Mouse (Mus musculus): ENCODE measurements at regions not wholly inside any gene's neighbourhood (a gene's known extent, or its start where the extent isn't known, plus 50 kb on each side); places are given as distances from the start of the nearest gene placed in this dataset.

DNA sequence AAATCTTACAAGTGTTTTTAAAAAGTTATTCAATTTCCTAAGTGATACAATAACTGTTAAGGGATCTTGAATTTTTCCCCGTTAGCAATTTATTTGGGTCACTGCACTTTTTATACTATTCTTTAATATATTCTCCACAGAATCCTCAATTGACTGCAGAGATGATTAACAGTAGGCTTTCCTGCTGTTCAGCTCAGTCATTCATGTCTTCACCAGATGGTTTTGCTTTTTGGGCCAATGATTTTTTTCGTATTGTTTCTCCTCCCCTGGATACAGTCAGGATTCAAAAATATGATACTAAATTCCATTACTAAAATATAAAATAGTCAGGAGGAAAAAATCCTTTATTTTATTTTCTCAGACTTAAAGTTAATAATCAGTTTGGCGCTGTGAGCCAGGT is 201.9 kb downstream of the 1700017N19Rik start:
- no peak for DNase-seq (ENCODE audit: extremely low read depth, low read depth, low spot score)
- Histone ChIP-seq H3K27me3 (ENCODE audit: control insufficient read depth, insufficient read depth, low read length) (no peaks in the 10 kb centered on the region), H3K27ac (replicated peaks; ENCODE audit: insufficient read depth, low read depth, low read length) (no peak overlapping the region), H3K4me3 (ENCODE audit: insufficient read depth, low read depth, low read length) (no peak overlapping the region), H3K36me3 (ENCODE audit: control insufficient read depth, insufficient read depth, low read length) (no peaks in the 10 kb centered on the region), H3K79me2 (ENCODE audit: control insufficient read depth, insufficient read depth, low read length) (no peaks in the 10 kb centered on the region), H3K4me1 (ENCODE audit: control insufficient read depth, insufficient read depth, low read length) (no peaks in the 10 kb centered on the region), H3K9ac (ENCODE audit: low read depth, low read length) (no peak overlapping the region)
- no peak for TF ChIP-seq CTCF (IDR thresholded peaks at IDR 0.05; ENCODE audit: low read depth, low read length)
- no peak for TF ChIP-seq POLR2A (IDR thresholded peaks at IDR 0.05; ENCODE audit: extremely low read depth, insufficient read depth, low read length)
- WGBS: 83% methylated on average over 3 of the region's 3 CpGs

GRCm38 (mm10) chr10:100792569-100792968 is 202.3 kb downstream of the 1700017N19Rik start:
- no peaks in the 10 kb centered on the region for H3K36me3 ChIP-seq (ENCODE audit: control insufficient read depth, insufficient read depth, low read length)
- no peaks in the 10 kb centered on the region for H3K27me3 ChIP-seq (ENCODE audit: control insufficient read depth, insufficient read depth, low read length)

DNA sequence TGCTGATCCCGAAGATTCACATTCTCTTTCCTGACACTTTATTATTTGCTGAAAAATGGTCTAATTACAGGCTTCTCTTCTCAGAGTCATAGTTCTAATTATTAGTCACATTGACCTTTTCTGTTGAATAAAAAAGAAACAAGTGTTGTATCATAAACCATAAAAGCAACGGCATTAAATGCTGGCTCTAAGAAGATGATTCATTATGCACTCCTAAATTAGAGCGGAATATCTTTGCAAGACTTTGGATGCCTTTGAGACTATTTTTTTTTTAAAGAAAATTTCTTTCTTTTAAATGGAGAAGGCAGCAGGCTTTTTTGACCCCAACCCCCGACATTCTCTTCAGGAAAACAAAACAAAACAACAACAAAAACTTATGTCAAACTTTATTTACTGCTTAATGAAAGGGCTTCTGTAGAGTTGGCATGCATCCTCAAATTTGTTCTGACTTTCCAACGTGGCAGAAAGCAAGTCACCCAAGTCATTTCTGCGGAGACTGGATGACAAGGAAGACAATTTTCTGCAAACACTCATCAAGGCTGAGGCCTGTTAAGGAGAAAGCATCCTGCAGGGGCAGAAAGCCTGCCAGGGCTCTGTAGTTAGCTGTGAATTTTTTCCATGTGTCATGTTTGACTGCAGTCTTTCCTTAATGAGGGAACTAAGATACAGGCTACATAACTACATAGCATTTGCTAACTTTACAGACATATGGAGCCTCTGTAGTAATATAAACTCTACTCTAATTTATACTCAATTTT is 205.1 kb downstream of the 1700017N19Rik start:
- Histone ChIP-seq H3K9ac (ENCODE audit: low read depth, low read length) (no peak overlapping the region), H3K4me3 (ENCODE audit: insufficient read depth, low read depth, low read length) (no peak overlapping the region), H3K27ac (replicated peaks; ENCODE audit: insufficient read depth, low read depth, low read length) (no peak overlapping the region), H3K79me2 (ENCODE audit: control insufficient read depth, insufficient read depth, low read length) (no peaks in the 10 kb centered on the region), H3K27me3 (ENCODE audit: control insufficient read depth, insufficient read depth, low read length) (no peaks in the 10 kb centered on the region), H3K4me1 (ENCODE audit: control insufficient read depth, insufficient read depth, low read length) (no peaks in the 10 kb centered on the region), H3K36me3 (ENCODE audit: control insufficient read depth, insufficient read depth, low read length) (no peaks in the 10 kb centered on the region)
- no peak for TF ChIP-seq POLR2A (IDR thresholded peaks at IDR 0.05; ENCODE audit: extremely low read depth, insufficient read depth, low read length)
- TF ChIP-seq CTCF (IDR thresholded peaks at IDR 0.05; ENCODE audit: low read depth, low read length): no peak
- no peak for DNase-seq (ENCODE audit: extremely low read depth, low read depth, low spot score)
- WGBS: 70% methylated on average over 6 of the region's 6 CpGs

More at GRCm38 (mm10) chr10:100792569-100792968, 202.3 kb downstream of the 1700017N19Rik start:
- no peak for DNase-seq (ENCODE audit: extremely low read depth, low read depth, low spot score)
- no peaks in the 10 kb centered on the region for H3K4me1 ChIP-seq (ENCODE audit: control insufficient read depth, insufficient read depth, low read length)
- TF ChIP-seq CTCF (IDR thresholded peaks at IDR 0.05; ENCODE audit: low read depth, low read length): no peak
- no peak for TF ChIP-seq POLR2A (IDR thresholded peaks at IDR 0.05; ENCODE audit: extremely low read depth, insufficient read depth, low read length)
- no peak overlapping the region for H3K4me3 ChIP-seq (ENCODE audit: insufficient read depth, low read depth, low read length)
- H3K79me2 ChIP-seq (ENCODE audit: control insufficient read depth, insufficient read depth, low read length): no peaks in the 10 kb centered on the region
- no peak overlapping the region for H3K9ac ChIP-seq (ENCODE audit: low read depth, low read length)
- 64% methylated on average over 4 of the region's 4 CpGs for WGBS
- H3K27ac ChIP-seq (replicated peaks; ENCODE audit: insufficient read depth, low read depth, low read length): no peak overlapping the region

DNA sequence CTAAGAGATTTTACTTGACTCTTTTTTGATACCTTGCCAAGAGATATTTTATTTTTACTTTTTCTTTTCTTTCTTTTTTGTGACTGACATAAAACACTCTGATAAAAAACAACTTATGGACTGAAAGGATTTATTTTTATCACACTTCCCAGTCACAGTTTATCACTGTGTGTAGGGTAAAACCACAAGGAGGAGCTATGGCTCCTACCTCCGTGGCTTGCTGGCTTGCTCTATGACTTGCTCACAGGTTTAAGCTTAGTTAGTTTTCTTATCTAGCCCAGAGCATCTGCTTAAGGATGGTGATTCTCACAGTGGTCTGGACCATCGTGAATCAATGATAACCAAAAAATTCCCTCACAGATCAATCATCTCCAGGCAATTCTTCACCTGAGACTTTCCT is 221.4 kb downstream of the 1700017N19Rik start:
- Histone ChIP-seq H3K9ac (ENCODE audit: low read depth, low read length) (no peak overlapping the region), H3K27me3 (ENCODE audit: control insufficient read depth, insufficient read depth, low read length) (no peaks in the 10 kb centered on the region), H3K79me2 (ENCODE audit: control insufficient read depth, insufficient read depth, low read length) (no peaks in the 10 kb centered on the region), H3K4me1 (ENCODE audit: control insufficient read depth, insufficient read depth, low read length) (no peaks in the 10 kb centered on the region), H3K4me3 (ENCODE audit: insufficient read depth, low read depth, low read length) (no peak overlapping the region), H3K27ac (replicated peaks; ENCODE audit: insufficient read depth, low read depth, low read length) (no peak overlapping the region), H3K36me3 (ENCODE audit: control insufficient read depth, insufficient read depth, low read length) (no peaks in the 10 kb centered on the region)
- TF ChIP-seq CTCF (IDR thresholded peaks at IDR 0.05; ENCODE audit: low read depth, low read length) (no peak), POLR2A (IDR thresholded peaks at IDR 0.05; ENCODE audit: extremely low read depth, insufficient read depth, low read length) (no peak)
- 46% methylated on average over 2 of the region's 2 CpGs for WGBS
- no peak for DNase-seq (ENCODE audit: extremely low read depth, low read depth, low spot score)

DNA sequence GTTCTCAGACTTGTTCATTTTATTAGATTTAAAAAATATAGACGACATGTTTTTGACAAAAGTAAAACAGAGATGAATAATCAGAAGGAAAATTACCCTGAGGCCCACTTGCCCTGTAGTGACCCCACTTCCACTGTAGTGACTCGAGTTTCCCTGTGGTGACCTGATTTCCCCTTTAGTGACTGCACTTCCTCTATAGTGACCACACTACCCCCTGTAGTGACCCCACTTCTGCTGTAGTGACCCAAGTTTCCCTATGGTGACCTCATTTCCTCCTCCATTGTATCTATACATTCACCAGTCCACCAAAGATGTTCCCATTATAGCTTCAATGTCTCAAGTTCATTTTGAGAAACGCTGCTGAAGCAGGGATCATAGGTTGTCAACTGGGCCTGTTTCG is 244.5 kb downstream of the 1700017N19Rik start:
- DNase-seq (ENCODE audit: extremely low read depth, low read depth, low spot score): peak; percentile 40
- TF ChIP-seq CTCF (IDR thresholded peaks at IDR 0.05; ENCODE audit: low read depth, low read length) (no peak), POLR2A (IDR thresholded peaks at IDR 0.05; ENCODE audit: extremely low read depth, insufficient read depth, low read length) (no peak)
- Histone ChIP-seq H3K4me3 (ENCODE audit: insufficient read depth, low read depth, low read length) (no peak overlapping the region), H3K4me1 (ENCODE audit: control insufficient read depth, insufficient read depth, low read length) (no peaks in the 10 kb centered on the region), H3K79me2 (ENCODE audit: control insufficient read depth, insufficient read depth, low read length) (no peaks in the 10 kb centered on the region), H3K36me3 (ENCODE audit: control insufficient read depth, insufficient read depth, low read length) (no peaks in the 10 kb centered on the region), H3K9ac (ENCODE audit: low read depth, low read length) (no peak overlapping the region), H3K27me3 (ENCODE audit: control insufficient read depth, insufficient read depth, low read length) (no peaks in the 10 kb centered on the region), H3K27ac (replicated peaks; ENCODE audit: insufficient read depth, low read depth, low read length) (no peak overlapping the region)
- 74% methylated on average over 4 of the region's 4 CpGs for WGBS

DNA sequence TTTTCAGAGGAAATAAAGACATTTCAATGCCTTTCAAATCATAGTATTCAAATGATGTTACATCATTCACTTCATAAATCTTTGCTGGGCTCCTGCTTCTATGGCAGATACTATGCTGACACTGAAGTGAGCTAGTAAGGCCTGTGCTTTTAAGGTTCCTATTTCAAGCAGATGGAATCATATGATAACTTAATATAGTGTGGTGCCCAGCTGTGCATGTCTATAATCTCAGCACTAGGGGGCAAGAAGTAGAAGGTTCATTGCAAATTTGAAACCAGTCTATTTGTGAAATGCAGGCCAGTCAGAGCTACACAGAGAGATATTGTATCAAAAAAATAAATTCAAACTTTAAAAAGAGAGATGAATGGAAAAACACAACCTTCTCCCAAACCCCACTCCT is 262.9 kb downstream of the 1700017N19Rik start:
- H3K4me3 ChIP-seq (ENCODE audit: insufficient read depth, low read depth, low read length): no peak overlapping the region

More for the DNA sequence above, 262.9 kb downstream of the 1700017N19Rik start:
- no peak for TF ChIP-seq POLR2A (IDR thresholded peaks at IDR 0.05; ENCODE audit: extremely low read depth, insufficient read depth, low read length)
- TF ChIP-seq CTCF (IDR thresholded peaks at IDR 0.05; ENCODE audit: low read depth, low read length): no peak
- H3K79me2 ChIP-seq (ENCODE audit: control insufficient read depth, insufficient read depth, low read length): no peaks in the 10 kb centered on the region
- no peak for DNase-seq (ENCODE audit: extremely low read depth, low read depth, low spot score)
- H3K9ac ChIP-seq (ENCODE audit: low read depth, low read length): no peak overlapping the region
- H3K4me1 ChIP-seq (ENCODE audit: control insufficient read depth, insufficient read depth, low read length): no peaks in the 10 kb centered on the region
- no peaks in the 10 kb centered on the region for H3K27me3 ChIP-seq (ENCODE audit: control insufficient read depth, insufficient read depth, low read length)
- no peaks in the 10 kb centered on the region for H3K36me3 ChIP-seq (ENCODE audit: control insufficient read depth, insufficient read depth, low read length)
- no peak overlapping the region for H3K27ac ChIP-seq (replicated peaks; ENCODE audit: insufficient read depth, low read depth, low read length)
